Mouse (Mus musculus): ENCODE results near the gene Olfr153. TPM values are rescaled to one million over a fixed set of nuclear protein-coding genes. Genes with fewer than 3 reads are reported as not detected.
"Not testable (repeated sequence)": the region's sequence is repeated elsewhere in the genome, so short reads cannot be mapped to it uniquely, and the experiment has no call there.

Gene Olfr153
- not detected for polyA plus RNA-seq (2017; shearing (Covaris generic))

DNA sequence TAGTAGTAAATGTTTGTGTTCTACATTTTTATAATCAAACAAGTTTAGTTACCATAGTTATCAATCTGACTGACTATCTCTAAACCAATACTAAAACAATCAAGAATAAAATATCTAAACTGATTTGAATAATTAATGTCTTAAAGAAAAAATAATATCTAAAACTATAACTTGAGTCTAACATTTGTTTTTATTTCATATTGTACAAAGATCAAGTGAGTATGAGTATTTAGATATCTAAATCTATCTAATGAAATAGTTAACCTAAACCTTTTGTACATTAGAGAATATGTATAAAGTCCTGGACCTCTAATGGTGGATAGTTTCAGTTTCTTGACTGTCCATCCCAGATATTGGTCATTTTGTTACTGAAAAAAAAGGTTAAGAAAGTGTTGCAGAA lies at the start of gene Olfr153:
Gene Olfr153, plus strand, starts transcription at position 301 of the 400 bp plus-strand sequence.
- no peak for ATAC-seq

DNA sequence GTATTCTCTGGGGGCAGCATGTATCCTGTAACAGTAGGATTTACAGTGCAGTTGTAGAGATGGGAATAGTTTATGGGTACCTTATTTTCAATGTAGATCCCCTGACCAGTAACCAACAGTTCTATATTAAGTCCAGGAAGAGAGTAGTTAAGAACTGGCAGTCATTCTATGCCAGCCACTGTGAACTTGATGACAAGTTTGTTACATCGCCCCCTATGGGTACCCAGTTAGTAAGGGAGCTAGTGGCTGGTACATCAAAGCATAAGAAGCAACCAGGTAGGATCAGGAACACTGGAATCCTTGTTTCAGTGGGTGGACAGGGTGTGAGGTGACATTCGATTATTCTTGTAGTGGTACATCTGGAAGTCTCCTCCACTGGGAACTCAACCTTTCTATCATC lies 49.3 kb upstream of the Olfr153 start:
- ATAC-seq, result no peak

DNA sequence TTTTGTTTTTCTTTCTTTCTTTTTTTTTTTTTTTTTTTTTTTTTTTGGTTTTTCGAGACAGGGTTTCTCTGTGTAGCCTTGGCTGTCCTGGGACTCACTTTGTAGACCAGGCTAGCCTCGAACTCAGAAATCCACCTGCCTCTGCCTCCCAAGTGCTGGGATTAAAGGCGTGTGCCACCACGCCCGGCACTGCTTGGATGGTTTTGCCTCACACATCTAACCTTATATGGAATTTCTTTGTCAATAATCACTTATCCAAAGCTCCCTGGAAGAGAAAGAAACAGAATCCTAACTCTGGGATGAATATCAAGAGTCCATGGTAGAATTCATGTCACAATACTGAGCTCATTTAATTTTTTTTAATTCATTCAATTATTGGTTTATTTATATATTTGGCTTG lies 34.6 kb upstream of the Olfr153 start, which contains the start of gene Pramel7:
Gene Pramel7, minus strand, starts transcription at position 101 of the 400 bp plus-strand sequence.
- ATAC-seq, result not testable (repeated sequence)

DNA sequence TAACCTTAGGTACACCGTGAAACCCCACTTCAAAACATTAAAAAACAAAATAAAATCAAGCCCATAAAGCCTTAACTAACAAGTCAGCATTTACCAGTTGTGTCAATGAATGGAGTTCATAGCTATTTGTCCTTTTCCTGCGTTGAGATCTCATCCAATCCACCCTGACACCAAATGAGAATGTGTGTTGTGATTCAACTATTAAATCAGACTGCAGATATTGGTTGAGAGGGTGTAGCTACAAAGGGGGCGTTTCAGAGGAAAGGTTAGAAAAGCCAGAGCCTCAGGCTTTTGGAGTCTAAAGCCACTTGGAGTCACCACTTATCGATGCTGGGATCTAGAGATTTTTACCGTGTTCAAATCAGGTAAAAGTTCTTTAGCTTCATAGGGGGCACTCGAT lies 25.3 kb upstream of the Olfr153 start, which contains the start of gene Pramel6:
Gene Pramel6, plus strand, starts transcription at position 301 of the 400 bp plus-strand sequence.
- ATAC-seq, result no peak

DNA sequence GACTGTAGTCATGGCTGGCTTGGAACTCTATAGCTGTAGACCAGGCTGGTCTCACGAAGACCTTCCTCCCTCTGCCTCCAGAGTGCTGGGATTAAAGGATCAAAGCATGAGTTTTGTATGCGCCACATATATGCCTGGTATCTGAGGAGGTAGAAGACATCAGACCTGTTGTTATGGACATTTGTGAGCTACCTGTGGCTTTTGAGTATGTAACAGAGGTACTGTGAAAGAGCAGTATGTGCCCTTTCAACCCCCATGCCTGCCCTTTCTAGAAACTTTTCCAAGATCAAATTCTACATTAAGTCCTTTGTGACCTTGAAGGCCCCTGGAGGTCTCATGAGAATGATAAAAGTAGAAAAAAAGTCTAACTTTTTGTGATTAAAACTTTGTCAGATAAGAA lies 16.6 kb upstream of the Olfr153 start:
- no peak for ATAC-seq

DNA sequence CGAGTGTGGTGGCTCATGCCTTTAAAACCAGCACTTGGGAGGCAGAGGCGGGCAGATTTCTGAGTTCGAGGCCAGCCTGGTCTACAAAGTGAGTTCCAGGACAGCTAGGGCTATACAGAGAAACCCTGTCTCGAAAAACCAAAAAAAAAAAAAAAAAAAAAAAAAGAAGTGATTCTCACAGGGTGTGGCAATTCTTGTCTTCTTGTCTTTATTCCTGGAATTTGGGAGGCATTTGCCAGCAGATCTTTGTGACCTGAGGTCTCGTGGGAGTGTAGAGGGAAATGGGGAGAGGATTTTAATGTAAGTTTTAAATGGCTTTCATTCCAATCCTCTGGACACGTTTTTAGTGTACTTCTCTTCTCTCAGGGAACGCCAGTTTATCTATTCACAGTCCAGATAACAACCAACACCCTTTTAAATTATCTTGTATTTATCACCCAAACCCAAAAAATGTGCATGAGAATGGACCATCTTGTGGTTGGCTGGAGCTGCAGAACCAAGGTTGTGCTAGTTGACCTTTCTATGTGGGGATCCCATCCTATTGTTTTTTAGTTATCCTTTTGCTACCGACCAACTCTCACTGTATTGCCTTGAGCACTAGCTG lies 16.0 kb upstream of the Olfr153 start:
- no peak for ATAC-seq

DNA sequence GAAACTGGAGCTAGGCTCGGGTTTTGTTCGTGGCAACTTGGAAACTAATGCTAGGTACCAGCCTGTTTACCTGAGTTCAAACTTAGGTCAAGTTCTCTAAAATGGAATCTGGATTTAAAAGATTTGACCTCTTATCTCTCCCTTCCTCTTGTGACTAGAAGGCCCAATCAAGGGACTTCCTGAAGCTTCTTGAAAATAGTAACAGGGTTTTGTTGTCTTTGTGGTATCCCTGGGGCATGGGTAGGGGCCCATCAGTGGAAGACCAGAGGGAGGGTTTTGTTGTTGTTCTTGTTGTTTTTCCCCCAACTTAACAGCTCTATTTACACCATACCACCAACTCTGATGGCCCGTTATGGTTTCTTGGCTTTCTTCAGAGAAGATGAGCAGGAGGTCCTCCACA lies 15.0 kb upstream of the Olfr153 start:
- ATAC-seq, result no peak

GRCm38 (mm10) chr2:87520651-87521050 lies 10.9 kb upstream of the Olfr153 start:
- no peak for ATAC-seq

DNA sequence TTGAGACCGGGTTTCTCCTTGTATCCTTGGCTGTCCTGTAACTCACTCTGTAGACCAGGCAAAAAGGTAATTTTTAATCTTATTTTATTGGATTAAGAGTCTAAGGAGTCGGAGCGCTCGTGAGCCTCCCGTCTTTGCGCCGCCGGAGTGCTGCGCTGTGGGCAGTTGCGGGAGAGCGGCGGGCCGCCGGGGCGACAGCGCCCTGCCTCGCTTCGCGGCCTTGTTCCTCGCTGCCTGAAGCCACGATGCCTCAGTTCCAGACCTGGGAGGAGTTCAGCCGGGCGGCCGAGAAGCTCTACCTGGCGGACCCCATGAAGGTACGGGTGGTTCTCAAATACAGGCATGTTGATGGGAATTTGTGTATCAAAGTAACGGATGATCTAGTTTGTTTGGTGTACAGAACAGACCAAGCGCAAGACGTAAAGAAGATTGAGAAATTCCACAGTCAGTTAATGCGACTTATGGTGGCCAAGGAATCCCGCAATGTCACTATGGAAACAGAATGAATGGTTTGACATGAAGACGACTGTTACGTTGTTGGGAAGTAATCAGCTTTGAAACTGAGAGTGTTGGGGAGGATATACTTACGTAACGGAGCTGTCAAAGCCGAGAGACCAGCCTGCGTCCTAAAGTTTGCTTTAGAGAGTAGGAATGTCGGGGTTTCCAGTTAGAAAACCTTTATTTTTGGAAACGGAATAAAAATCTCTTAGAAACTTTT lies 5.5 kb upstream of the Olfr153 start:
- ATAC-seq, result not testable (repeated sequence)

DNA sequence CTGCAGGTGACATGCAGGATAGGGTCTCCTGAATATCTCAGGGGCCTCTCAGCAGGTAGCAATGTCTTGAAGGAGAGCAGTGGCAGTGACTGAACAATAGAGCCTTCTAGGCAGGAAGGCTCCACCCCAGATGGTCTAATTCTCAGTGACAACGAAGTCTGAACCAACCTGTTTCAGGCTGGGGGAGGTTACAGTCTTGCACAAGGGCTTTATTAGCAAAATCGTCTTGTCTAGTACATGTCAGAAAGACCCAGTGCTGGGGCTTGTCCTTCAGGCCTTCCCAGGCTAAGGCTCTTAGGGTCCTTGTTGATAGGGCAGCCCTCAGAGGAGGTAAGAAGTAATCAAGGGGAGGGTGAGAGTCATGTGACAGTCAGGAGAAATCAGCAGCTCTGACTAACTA lies 3.2 kb downstream of the Olfr153 start:
- no peak for ATAC-seq

- no peak for ATAC-seq
These were observed 13.8 kb downstream of the Olfr153 start, which contains the start of gene Olfr1128 for GRCm38 (mm10) chr2:87545442-87545841. Olfr1128 (minus strand) TSS chr2:87545542.

DNA sequence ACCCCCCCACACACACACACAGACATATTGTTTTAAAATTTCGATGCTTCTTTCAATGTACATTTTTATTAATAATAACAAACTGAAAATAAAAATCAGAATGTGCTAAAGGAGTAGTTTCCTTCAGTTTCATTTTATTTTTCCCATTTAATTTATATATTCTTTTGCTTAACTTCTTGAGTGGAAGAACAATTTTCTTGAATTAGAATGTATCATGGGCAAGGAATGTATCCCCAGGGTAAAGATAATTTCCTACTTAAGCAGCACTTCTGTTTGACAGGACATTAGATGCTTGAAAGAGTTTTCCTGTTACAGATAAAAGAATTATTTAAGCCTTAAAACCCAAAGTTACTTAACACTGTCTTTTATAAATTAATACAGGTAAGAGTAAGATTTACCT lies 42.0 kb downstream of the Olfr153 start, which contains the start of gene Olfr1129:
Gene Olfr1129, plus strand, starts transcription at position 301 of the 400 bp plus-strand sequence.
- ATAC-seq, result not testable (repeated sequence)

Other genes starting within 250 kb of the Olfr153 start
- not detected for gene Olfr1118, start 224.2 kb upstream of the Olfr153 start, polyA plus RNA-seq (2017; shearing (Covaris generic))
- not detected for gene Olfr1120, start 177.0 kb upstream of the Olfr153 start, polyA plus RNA-seq (2017; shearing (Covaris generic))
- gene Olfr1121, start 161.9 kb upstream of the Olfr153 start, polyA plus RNA-seq (2017; shearing (Covaris generic)), result not detected
- not detected for gene Olfr1122, start 145.9 kb upstream of the Olfr153 start, polyA plus RNA-seq (2017; shearing (Covaris generic))
- not detected for gene Olfr1123, start 115.2 kb upstream of the Olfr153 start, polyA plus RNA-seq (2017; shearing (Covaris generic))
- 1 to 10 TPM in 1 of 2 experiments, not detected in 1; 1.8 TPM for gene Olfr1124, start 101.5 kb upstream of the Olfr153 start, polyA plus RNA-seq (2017; shearing (Covaris generic))
- gene Olfr1126, start 77.8 kb upstream of the Olfr153 start, polyA plus RNA-seq (2017; shearing (Covaris generic)), result not detected
- gene Pramel7, start 34.7 kb upstream of the Olfr153 start, polyA plus RNA-seq (2017; shearing (Covaris generic)), result not detected
- gene Pramel6, start 25.2 kb upstream of the Olfr153 start, polyA plus RNA-seq (2017; shearing (Covaris generic)), result not detected
- gene Olfr1128, start 13.7 kb downstream of the Olfr153 start, polyA plus RNA-seq (2017; shearing (Covaris generic)), result under 1 TPM in 1 of 2 experiments, not detected in 1; 0.36 TPM
- gene Olfr1129, start 42.1 kb downstream of the Olfr153 start, polyA plus RNA-seq (2017; shearing (Covaris generic)), result not detected
- gene Olfr1130, start 74.4 kb downstream of the Olfr153 start, polyA plus RNA-seq (2017; shearing (Covaris generic)), result not detected
- gene Olfr1131, start 95.3 kb downstream of the Olfr153 start, polyA plus RNA-seq (2017; shearing (Covaris generic)), result not detected
- gene Olfr1132, start 105.7 kb downstream of the Olfr153 start, polyA plus RNA-seq (2017; shearing (Covaris generic)), result not detected
- not detected for gene Olfr1133, start 115.6 kb downstream of the Olfr153 start, polyA plus RNA-seq (2017; shearing (Covaris generic))
- not detected for gene Olfr1134, start 126.7 kb downstream of the Olfr153 start, polyA plus RNA-seq (2017; shearing (Covaris generic))
- gene Olfr1135, start 141.9 kb downstream of the Olfr153 start, polyA plus RNA-seq (2017; shearing (Covaris generic)), result not detected
- gene Olfr1136, start 162.2 kb downstream of the Olfr153 start, polyA plus RNA-seq (2017; shearing (Covaris generic)), result not detected
- gene Olfr1137, start 181.4 kb downstream of the Olfr153 start, polyA plus RNA-seq (2017; shearing (Covaris generic)), result not detected
- not detected for gene Olfr1138, start 208.2 kb downstream of the Olfr153 start, polyA plus RNA-seq (2017; shearing (Covaris generic))
- gene Olfr1140, start 212.0 kb downstream of the Olfr153 start, polyA plus RNA-seq (2017; shearing (Covaris generic)), result not detected
- not detected for gene Olfr1141, start 222.2 kb downstream of the Olfr153 start, polyA plus RNA-seq (2017; shearing (Covaris generic))
- gene Olfr152, start 247.7 kb downstream of the Olfr153 start, polyA plus RNA-seq (2017; shearing (Covaris generic)), result not detected

Measured in activated CD4-positive, CD25-positive, alpha-beta regulatory T cell, adult 4 months (primary cell).